ENCODE assay signal across 12 mouse cellular contexts in genomic region chr16:37964380-37965070, GRCm38 (mm10). TPM values are rescaled to one million over a fixed set of nuclear protein-coding genes. Genes with fewer than 3 reads are reported as not detected.
DNase-seq lines count a peak whose midpoint lies in the region; ATAC-seq and TF ChIP-seq lines count a peak whose summit lies in the region.
"Had no signal": no experiment of that assay in that cellular context is flagged by ENCODE, and none has a peak within 500 bp of the region (broad histone marks: within the 10 kb centered on the region; RNA-seq: fewer than 3 reads in every experiment).

No protein-coding gene starts in this region.

- no peak overlapping the region for H3K4me2 ChIP-seq in limb, embryonic 12.5 days
- no peak overlapping the region for H3K4me2 ChIP-seq in midbrain, embryonic 15.5 days
- H3K4me2 ChIP-seq in intestine, postnatal 0 days (replicated peaks; ENCODE audit: low read depth) = no peak overlapping the region; the same call in 1 of the 2 replicates

- H3K9ac ChIP-seq in limb, embryonic 12.5 days (replicated peaks) = no peak overlapping the region
- no peak overlapping the region for H3K9ac ChIP-seq in midbrain, embryonic 15.5 days
- H3K9ac ChIP-seq in intestine, postnatal 0 days (ENCODE audit: low read depth, low read length) = no peak overlapping the region

- DNase-seq in limb, embryonic 10.5 days (ENCODE audit: low spot score) = no peak
- DNase-seq in embryonic facial prominence, embryonic 10.5 days (ENCODE audit: low spot score) = no peak
- peak; percentile 67 for DNase-seq in kidney, adult 9 months
- no peak for DNase-seq in cerebellum, adult 8-10 months
- no peak for DNase-seq in frontal cortex, postnatal 14 days (ENCODE audit: low spot score in 2 of 2)
- DNase-seq: cerebellum, adult 9-11 months; right cerebral cortex, adult 18-20 months had no signal

- WGBS in limb, embryonic 12.5 days = 53% methylated on average over 4 of the region's 4 CpGs
- 61% methylated on average over 4 of the region's 4 CpGs for WGBS in limb, embryonic 10.5 days
- WGBS in embryonic facial prominence, embryonic 10.5 days = 62% methylated on average over 4 of the region's 4 CpGs
- 64% methylated on average over 4 of the region's 4 CpGs for WGBS in midbrain, embryonic 15.5 days
- 51% methylated on average over 4 of the region's 4 CpGs for WGBS in intestine, postnatal 0 days

- no peaks in the 10 kb centered on the region for H3K36me3 ChIP-seq in limb, embryonic 12.5 days
- H3K36me3 ChIP-seq in limb, embryonic 10.5 days = no peaks in the 10 kb centered on the region
- H3K36me3 ChIP-seq in embryonic facial prominence, embryonic 10.5 days (replicated peaks) = no peaks in the 10 kb centered on the region
- H3K36me3 ChIP-seq in midbrain, embryonic 15.5 days (replicated peaks) = no peaks in the 10 kb centered on the region
- no peaks in the 10 kb centered on the region for H3K36me3 ChIP-seq in intestine, postnatal 0 days (ENCODE audit: control insufficient read depth, insufficient read depth)

- peaks cover 24% of the 10 kb centered on the region for H3K4me1 ChIP-seq in limb, embryonic 12.5 days (replicated peaks)
- H3K4me1 ChIP-seq in limb, embryonic 10.5 days = peaks cover 20% of the 10 kb centered on the region
- H3K4me1 ChIP-seq in embryonic facial prominence, embryonic 10.5 days = peaks cover 21% of the 10 kb centered on the region
- H3K4me1 ChIP-seq in midbrain, embryonic 15.5 days = peaks cover 20% of the 10 kb centered on the region
- no peaks in the 10 kb centered on the region for H3K4me1 ChIP-seq in intestine, postnatal 0 days (replicated peaks; ENCODE audit: control insufficient read depth, insufficient read depth, low read length)

- no peak for TF ChIP-seq CTCF in intestine, postnatal 0 days (IDR thresholded peaks at IDR 0.05; ENCODE audit: low read depth)

- H3K9me3 ChIP-seq in limb, embryonic 12.5 days = no peaks in the 10 kb centered on the region
- H3K9me3 ChIP-seq in limb, embryonic 10.5 days (replicated peaks) = no peaks in the 10 kb centered on the region
- no peaks in the 10 kb centered on the region for H3K9me3 ChIP-seq in embryonic facial prominence, embryonic 10.5 days
- H3K9me3 ChIP-seq in midbrain, embryonic 15.5 days = no peaks in the 10 kb centered on the region
- no peaks in the 10 kb centered on the region for H3K9me3 ChIP-seq in intestine, postnatal 0 days (ENCODE audit: control insufficient read depth)

- H3K27me3 ChIP-seq in limb, embryonic 12.5 days = no peaks in the 10 kb centered on the region
- H3K27me3 ChIP-seq in limb, embryonic 10.5 days (ENCODE audit: low read depth, poor library complexity, severe bottlenecking) = no peaks in the 10 kb centered on the region
- H3K27me3 ChIP-seq in embryonic facial prominence, embryonic 10.5 days (replicated peaks; ENCODE audit: low read depth, poor library complexity, severe bottlenecking) = no peaks in the 10 kb centered on the region
- no peaks in the 10 kb centered on the region for H3K27me3 ChIP-seq in midbrain, embryonic 15.5 days (replicated peaks)
- no peaks in the 10 kb centered on the region for H3K27me3 ChIP-seq in intestine, postnatal 0 days (replicated peaks; ENCODE audit: control insufficient read depth, insufficient read depth, low read length)

- peak overlapping the region; percentile 18; the same call in 1 of the 2 replicates for H3K27ac ChIP-seq in limb, embryonic 12.5 days
- no peak overlapping the region for H3K27ac ChIP-seq in limb, embryonic 10.5 days
- peak overlapping the region; percentile 76 for H3K27ac ChIP-seq in embryonic facial prominence, embryonic 10.5 days (replicated peaks)
- peak overlapping the region; percentile 68; the same call in 1 of the 2 replicates for H3K27ac ChIP-seq in midbrain, embryonic 15.5 days
- H3K27ac ChIP-seq in intestine, postnatal 0 days (ENCODE audit: low read depth, low read length) = no peak overlapping the region
- H3K27ac ChIP-seq: macrophage had no signal

- no peak overlapping the region for H3K4me3 ChIP-seq in limb, embryonic 12.5 days (replicated peaks)
- no peak overlapping the region for H3K4me3 ChIP-seq in limb, embryonic 10.5 days
- no peak overlapping the region for H3K4me3 ChIP-seq in embryonic facial prominence, embryonic 10.5 days
- H3K4me3 ChIP-seq in midbrain, embryonic 15.5 days = no peak overlapping the region
- no peak overlapping the region for H3K4me3 ChIP-seq in intestine, postnatal 0 days (ENCODE audit: low read depth, low read length)

- no peak for ATAC-seq in limb, embryonic 12.5 days (ENCODE audit: insufficient number of reproducible peaks, insufficient read depth, low FRiP score, low TSS enrichment, low read depth)
- no peak for ATAC-seq in midbrain, embryonic 15.5 days (replicated peaks)
- no peak for ATAC-seq in intestine, postnatal 0 days

RNA-seq across cellular contexts. Expression of gene Gpr156, which starts 48.2 kb away (rescaled TPM):
- 1.5 and 2.0 TPM in 2 replicates for polyA plus RNA-seq in limb, embryonic 12.5 days (2016; fragmentation: Nextera tagmentation; extraction: Ambion mirVana)
- 0.55 and 0.86 TPM in 2 replicates for polyA plus RNA-seq in limb, embryonic 10.5 days (2016; fragmentation: Nextera tagmentation; extraction: Ambion mirVana)
- polyA plus RNA-seq in embryonic facial prominence, embryonic 10.5 days (2016; fragmentation: Nextera tagmentation; extraction: Ambion mirVana) = 0.99 and 1.2 TPM in 2 replicates
- 6.2 and 6.4 TPM in 2 replicates for polyA plus RNA-seq in midbrain, embryonic 15.5 days (2015; fragmentation: Nextera tagmentation; extraction: Ambion mirVana)
- 0.09 and 0.10 TPM in 2 replicates for polyA plus RNA-seq in intestine, postnatal 0 days (2015; fragmentation: Nextera tagmentation; extraction: Ambion mirVana)
- polyA plus RNA-seq: CD4-positive, CD25-positive, alpha-beta regulatory T cell, adult 4 months; macrophage had no signal

Comparison
In these comparisons a context has a peak if more than half of its experiments do, and no peak if none do; other contexts are left out.
1. H3K27ac ChIP-seq: peak in limb, embryonic 12.5 days (single experiment), embryonic facial prominence, embryonic 10.5 days (single experiment) and midbrain, embryonic 15.5 days (single experiment); none in limb, embryonic 10.5 days (single experiment) and intestine, postnatal 0 days (single experiment).